Mouse (Mus musculus): ENCODE data around the gene Matn1. TPM values are rescaled to one million over a fixed set of nuclear protein-coding genes. Genes with fewer than 3 reads are reported as not detected.

Gene Matn1
- polyA plus RNA-seq, 1 experiment from 2014 or later = not detected

GRCm38 (mm10) chr4:130909167-130909874 lies 34.9 kb upstream of the Matn1 start:
- 72% methylated on average over 17 of the region's 17 CpGs for WGBS
- H3K27me3 ChIP-seq (replicated peaks; ENCODE audit: control insufficient read depth, insufficient read depth, low read length) = no peaks in the 10 kb centered on the region
- no peaks in the 10 kb centered on the region for H3K9me3 ChIP-seq (ENCODE audit: control insufficient read depth)
- H3K4me3 ChIP-seq (ENCODE audit: low read depth, low read length) = no peak overlapping the region
- H3K4me2 ChIP-seq (replicated peaks; ENCODE audit: low read depth) = no peak overlapping the region
- no peaks in the 10 kb centered on the region for H3K36me3 ChIP-seq (ENCODE audit: control insufficient read depth, insufficient read depth)
- no peak overlapping the region for H3K9ac ChIP-seq (ENCODE audit: low read depth, low read length)
- no peak overlapping the region for H3K27ac ChIP-seq (ENCODE audit: low read depth, low read length)
- H3K4me1 ChIP-seq (replicated peaks; ENCODE audit: control insufficient read depth, insufficient read depth, low read length) = no peaks in the 10 kb centered on the region
- ATAC-seq = no peak
- no peak for TF ChIP-seq CTCF (IDR thresholded peaks at IDR 0.05; ENCODE audit: low read depth)

DNA sequence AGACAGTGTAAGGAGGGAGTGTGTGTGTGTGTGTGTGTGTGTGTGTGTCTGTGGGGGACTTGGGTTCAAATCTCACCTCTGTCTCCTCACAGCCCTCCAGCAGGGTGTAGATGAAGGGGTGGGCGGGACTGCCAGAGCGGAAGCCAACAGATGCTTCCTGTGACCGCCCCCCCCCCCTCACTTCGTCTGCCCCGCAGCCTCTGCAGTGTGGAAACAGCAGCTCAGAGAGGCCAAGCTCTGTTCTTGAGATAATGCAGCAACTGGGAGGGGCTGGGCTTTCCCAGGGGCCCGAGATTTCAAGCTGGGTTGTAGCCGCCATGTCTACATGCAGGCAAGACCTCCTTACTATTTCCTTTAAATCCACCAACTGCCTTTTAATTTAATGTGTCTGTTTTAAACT lies 33.5 kb upstream of the Matn1 start:
- WGBS = 27% methylated on average over 7 of the region's 7 CpGs
- H3K4me3 ChIP-seq (ENCODE audit: low read depth, low read length) = no peak overlapping the region
- H3K4me2 ChIP-seq (replicated peaks; ENCODE audit: low read depth) = no peak overlapping the region
- H3K36me3 ChIP-seq (ENCODE audit: control insufficient read depth, insufficient read depth) = no peaks in the 10 kb centered on the region
- H3K27me3 ChIP-seq (replicated peaks; ENCODE audit: control insufficient read depth, insufficient read depth, low read length) = no peaks in the 10 kb centered on the region
- H3K27ac ChIP-seq (ENCODE audit: low read depth, low read length) = no peak overlapping the region
- H3K9ac ChIP-seq (ENCODE audit: low read depth, low read length) = no peak overlapping the region
- TF ChIP-seq CTCF (IDR thresholded peaks at IDR 0.05; ENCODE audit: low read depth) = no peak
- no peaks in the 10 kb centered on the region for H3K9me3 ChIP-seq (ENCODE audit: control insufficient read depth)
- H3K4me1 ChIP-seq (replicated peaks; ENCODE audit: control insufficient read depth, insufficient read depth, low read length) = no peaks in the 10 kb centered on the region
- ATAC-seq = no peak

- no peak for TF ChIP-seq CTCF (IDR thresholded peaks at IDR 0.05; ENCODE audit: low read depth)
- no peaks in the 10 kb centered on the region for H3K27me3 ChIP-seq (replicated peaks; ENCODE audit: control insufficient read depth, insufficient read depth, low read length)
- H3K4me3 ChIP-seq (ENCODE audit: low read depth, low read length) = no peak overlapping the region
Observed at GRCm38 (mm10) chr4:130912626-130913025, 31.6 kb upstream of the Matn1 start.

GRCm38 (mm10) chr4:130913077-130913476 lies 31.1 kb upstream of the Matn1 start, which contains the start of gene Laptm5:
TSS of gene Laptm5 (plus strand) at chr4:130913125.
- Histone ChIP-seq H3K36me3 (ENCODE audit: control insufficient read depth, insufficient read depth) (no peaks in the 10 kb centered on the region), H3K27ac (ENCODE audit: low read depth, low read length) (no peak within 1 kb of the TSS), H3K4me3 (ENCODE audit: low read depth, low read length) (no peak within 1 kb of the TSS), H3K4me1 (replicated peaks; ENCODE audit: control insufficient read depth, insufficient read depth, low read length) (no peaks in the 10 kb centered on the region), H3K9ac (ENCODE audit: low read depth, low read length) (no peak within 1 kb of the TSS), H3K4me2 (replicated peaks; ENCODE audit: low read depth) (no peak within 1 kb of the TSS), H3K27me3 (replicated peaks; ENCODE audit: control insufficient read depth, insufficient read depth, low read length) (no peaks in the 10 kb centered on the region), H3K9me3 (ENCODE audit: control insufficient read depth) (no peaks in the 10 kb centered on the region)
- WGBS = 60% methylated on average over 11 of the region's 11 CpGs
- TF ChIP-seq CTCF (IDR thresholded peaks at IDR 0.05; ENCODE audit: low read depth) = no peak
- ATAC-seq = no peak

More at GRCm38 (mm10) chr4:130912626-130913025, 31.6 kb upstream of the Matn1 start:
- H3K4me1 ChIP-seq (replicated peaks; ENCODE audit: control insufficient read depth, insufficient read depth, low read length) = no peaks in the 10 kb centered on the region
- no peaks in the 10 kb centered on the region for H3K36me3 ChIP-seq (ENCODE audit: control insufficient read depth, insufficient read depth)
- no peak for ATAC-seq
- no peak overlapping the region for H3K9ac ChIP-seq (ENCODE audit: low read depth, low read length)
- 79% methylated on average over 3 of the region's 3 CpGs for WGBS
- H3K27ac ChIP-seq (ENCODE audit: low read depth, low read length) = no peak overlapping the region
- H3K9me3 ChIP-seq (ENCODE audit: control insufficient read depth) = no peaks in the 10 kb centered on the region
- no peak overlapping the region for H3K4me2 ChIP-seq (replicated peaks; ENCODE audit: low read depth)

GRCm38 (mm10) chr4:130913511-130913910 lies 30.7 kb upstream of the Matn1 start:
- Histone ChIP-seq H3K4me3 (ENCODE audit: low read depth, low read length) (no peak overlapping the region), H3K27me3 (replicated peaks; ENCODE audit: control insufficient read depth, insufficient read depth, low read length) (no peaks in the 10 kb centered on the region), H3K4me2 (replicated peaks; ENCODE audit: low read depth) (no peak overlapping the region), H3K9ac (ENCODE audit: low read depth, low read length) (no peak overlapping the region), H3K36me3 (ENCODE audit: control insufficient read depth, insufficient read depth) (no peaks in the 10 kb centered on the region), H3K9me3 (ENCODE audit: control insufficient read depth) (no peaks in the 10 kb centered on the region), H3K27ac (ENCODE audit: low read depth, low read length) (no peak overlapping the region), H3K4me1 (replicated peaks; ENCODE audit: control insufficient read depth, insufficient read depth, low read length) (no peaks in the 10 kb centered on the region)
- ATAC-seq = no peak
- no peak for TF ChIP-seq CTCF (IDR thresholded peaks at IDR 0.05; ENCODE audit: low read depth)
- WGBS = 68% methylated on average over 3 of the region's 3 CpGs

- no peaks in the 10 kb centered on the region for H3K27me3 ChIP-seq (replicated peaks; ENCODE audit: control insufficient read depth, insufficient read depth, low read length)
- WGBS = 95% methylated on average over 4 of the region's 4 CpGs
- no peak overlapping the region for H3K4me2 ChIP-seq (replicated peaks; ENCODE audit: low read depth)
- no peaks in the 10 kb centered on the region for H3K4me1 ChIP-seq (replicated peaks; ENCODE audit: control insufficient read depth, insufficient read depth, low read length)
- no peak overlapping the region for H3K27ac ChIP-seq (ENCODE audit: low read depth, low read length)
- no peak for TF ChIP-seq CTCF (IDR thresholded peaks at IDR 0.05; ENCODE audit: low read depth)
- H3K9me3 ChIP-seq (ENCODE audit: control insufficient read depth) = no peaks in the 10 kb centered on the region
- no peak overlapping the region for H3K9ac ChIP-seq (ENCODE audit: low read depth, low read length)
- H3K36me3 ChIP-seq (ENCODE audit: control insufficient read depth, insufficient read depth) = no peaks in the 10 kb centered on the region
- no peak overlapping the region for H3K4me3 ChIP-seq (ENCODE audit: low read depth, low read length)
- no peak for ATAC-seq
Observed at GRCm38 (mm10) chr4:130914011-130914410, 30.2 kb upstream of the Matn1 start.
